Mouse (Mus musculus) CD4-positive helper T cell, adult 2 months (primary cell): Measurements from ENCODE around the gene Spef1.

Source experiments
- DNase-seq: peaks from one replicate; pipeline ENCODE4 v3.0.0-alpha.2; 2012; ENCODE audit warnings: low read depth, missing footprints, low spot score

Spef1 gene

GRCm38 (mm10) chr2:131125157-131125963 is 61.7 kb downstream of the Spef1 start:
- DNase-seq = no peak

GRCm38 (mm10) chr2:131124166-131124565 is 62.9 kb downstream of the Spef1 start:
- no peak for DNase-seq
